Mouse (Mus musculus) telencephalon, adult 2 months (tissue): Measurements from ENCODE around the gene Thsd7a.
A peak's percentile ranks its signal among the peaks of the same experiment; 100 is the strongest.

Source experiments
- DNase-seq: peaks from one replicate; pipeline ENCODE4 v3.0.0-alpha.2; 2011; ENCODE audit warnings: low read depth, low spot score

Gene Thsd7a

DNA sequence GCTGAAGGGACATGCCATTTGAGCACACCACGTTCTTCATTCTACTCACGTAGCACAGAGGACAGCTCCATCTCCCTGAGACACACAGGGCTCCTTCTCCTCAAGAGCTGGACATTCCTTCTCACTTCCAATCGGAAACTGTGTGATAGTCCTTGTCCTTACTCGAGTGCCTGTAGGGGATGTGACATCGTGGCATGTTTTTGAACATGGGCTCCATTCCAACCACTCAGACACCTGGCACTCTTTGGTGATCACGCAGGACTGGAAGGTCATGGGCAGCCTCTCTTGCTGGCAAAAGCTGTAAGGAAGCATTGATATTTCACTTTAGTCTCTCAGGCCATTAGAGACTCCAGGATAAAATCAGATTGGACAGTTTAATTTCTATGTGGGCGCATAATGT, 245.3 kb downstream of the Thsd7a start:
- DNase-seq: no peak

DNA sequence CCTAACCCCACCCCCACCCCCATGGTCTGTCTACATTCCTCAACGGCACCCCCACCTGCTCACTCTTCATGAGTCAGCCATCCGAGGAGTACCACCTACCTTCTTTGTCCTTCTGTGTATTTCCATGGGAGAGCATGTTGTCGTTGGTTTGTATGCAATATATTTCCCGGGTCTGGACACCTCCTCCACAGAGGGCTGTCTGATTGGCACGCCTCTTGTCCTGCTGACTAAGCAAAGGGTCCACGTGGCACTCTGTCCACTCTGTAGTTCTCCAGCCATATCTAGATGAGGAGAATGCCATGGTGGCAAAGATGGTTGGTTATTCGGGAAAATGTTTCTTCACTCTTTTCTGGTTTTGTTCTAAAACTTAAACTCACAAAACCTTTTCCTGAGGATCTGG, 248.3 kb downstream of the Thsd7a start:
- DNase-seq: no peak

DNA sequence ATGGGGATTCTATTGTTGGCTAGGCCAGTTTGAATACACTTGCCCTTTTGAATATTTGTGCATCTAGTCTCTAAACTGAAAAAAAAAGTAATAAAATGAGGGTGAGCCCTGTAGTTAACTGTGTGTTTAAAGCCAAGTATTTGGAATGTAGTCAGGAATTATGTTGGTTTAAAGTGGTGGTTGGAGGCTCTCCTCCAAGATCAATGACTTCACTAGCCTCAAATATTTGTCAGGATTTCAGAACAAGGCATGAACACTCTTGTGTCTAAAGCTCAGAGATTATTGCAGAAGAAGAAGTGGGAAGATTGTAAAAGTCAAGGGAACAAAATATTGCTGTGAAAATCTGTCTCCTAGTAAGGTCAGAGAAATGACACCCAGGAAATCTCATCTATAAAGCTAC, 249.3 kb downstream of the Thsd7a start:
- no peak for DNase-seq

DNA sequence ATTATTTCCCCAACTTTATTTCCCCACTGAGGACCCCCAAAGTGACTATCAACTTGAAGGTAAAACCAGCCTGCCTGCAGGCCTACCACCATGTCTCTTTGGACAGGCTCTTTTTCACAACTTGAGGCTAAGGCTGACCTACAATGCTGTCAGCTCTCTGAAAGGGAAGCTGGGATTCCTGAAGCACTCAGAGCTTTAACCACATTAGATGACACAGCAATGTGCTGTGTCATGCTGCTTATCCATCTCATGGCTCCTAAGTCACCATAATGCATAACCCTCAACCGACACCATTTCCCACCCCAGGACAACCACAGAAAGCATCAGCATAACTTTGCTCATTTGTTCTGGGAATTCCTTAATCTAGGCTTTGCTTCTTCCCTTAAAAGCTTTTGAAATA, 255.6 kb downstream of the Thsd7a start:
- no peak for DNase-seq

DNA sequence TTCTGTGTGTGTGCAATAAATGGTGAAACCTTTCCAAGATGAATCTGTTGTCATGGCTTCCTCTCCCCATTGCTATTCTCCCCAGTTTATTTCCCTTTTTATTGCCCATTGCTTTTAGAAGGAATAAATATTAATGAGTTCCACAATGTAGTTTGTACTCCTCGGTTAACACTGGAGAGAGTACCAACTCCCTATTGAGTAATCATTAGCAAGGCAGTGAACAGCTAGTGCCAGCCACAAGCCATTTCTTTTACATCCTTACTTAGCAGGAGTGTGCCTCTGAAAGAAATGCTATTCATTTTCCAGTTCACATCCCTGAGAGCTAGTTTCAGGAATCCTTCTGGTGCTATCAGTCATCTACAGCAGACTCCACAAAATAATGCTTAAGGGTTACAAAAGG, 260.3 kb downstream of the Thsd7a start:
- no peak for DNase-seq

DNA sequence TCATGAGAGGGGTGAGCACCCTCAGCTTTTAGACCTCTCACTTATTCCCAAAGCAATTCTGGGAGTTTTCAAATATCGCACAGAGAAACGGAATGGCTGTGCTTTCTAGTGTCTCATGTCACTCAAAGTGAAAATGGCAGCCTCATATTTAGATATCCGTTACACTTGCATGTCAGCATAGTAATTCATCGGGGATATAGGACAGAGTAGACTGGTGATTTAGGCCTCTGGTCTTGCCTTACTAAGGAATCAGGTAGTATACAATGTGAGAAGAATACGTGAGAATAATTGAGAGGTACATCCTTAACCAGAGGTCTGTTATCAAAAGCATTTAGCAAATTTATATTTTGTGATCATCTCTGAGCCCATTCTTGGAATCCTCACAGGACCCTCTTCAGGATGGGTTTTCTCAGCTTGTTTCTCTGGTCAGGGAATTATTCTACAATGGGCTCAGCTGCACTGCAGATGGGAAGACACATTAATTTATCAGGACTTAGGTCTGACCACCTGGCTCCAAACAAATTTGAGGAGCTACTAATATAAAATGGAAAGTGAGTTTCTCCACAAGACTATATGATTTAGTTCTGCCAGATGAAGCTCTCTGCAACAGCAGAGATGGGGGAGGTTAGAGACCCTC, 267.6 kb downstream of the Thsd7a start:
- DNase-seq: no peak

DNA sequence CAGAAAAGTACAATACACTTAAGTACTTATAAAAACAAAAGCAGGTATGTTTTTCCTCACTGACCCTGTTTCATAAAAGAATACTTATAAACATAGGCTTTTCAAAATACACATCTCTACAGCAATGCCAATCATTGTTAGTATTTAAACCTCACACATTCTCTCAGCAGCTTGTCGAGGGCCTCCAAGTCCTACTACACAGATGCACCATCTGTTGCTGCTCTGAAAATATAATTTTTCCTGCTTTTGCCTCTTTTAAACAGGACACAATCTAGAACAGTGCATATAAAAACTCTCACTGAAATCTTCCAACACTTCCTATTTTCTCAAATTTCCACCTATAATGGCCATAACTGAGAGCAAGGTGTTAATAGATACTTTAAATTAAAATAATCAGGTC, 270.9 kb downstream of the Thsd7a start:
- DNase-seq: peak; percentile 67

DNA sequence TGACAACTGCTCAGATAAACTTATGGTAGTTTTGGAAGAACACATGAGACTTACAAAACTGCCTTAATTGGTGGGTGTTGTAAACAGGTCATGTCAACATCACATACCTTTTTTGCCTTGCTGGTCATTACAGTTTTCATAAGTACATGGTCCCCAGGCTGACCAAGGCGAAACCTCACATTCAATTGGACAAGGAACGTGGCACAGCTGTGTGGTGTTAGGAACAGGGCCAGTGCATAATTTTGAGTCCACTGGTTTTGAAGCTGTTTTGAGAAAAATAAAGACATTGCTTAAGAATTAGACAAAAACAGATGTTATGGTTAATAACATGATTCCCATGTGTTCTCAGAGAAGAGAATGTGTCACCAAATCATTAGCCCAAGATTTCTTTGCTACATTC, 278.3 kb downstream of the Thsd7a start:
- no peak for DNase-seq

DNA sequence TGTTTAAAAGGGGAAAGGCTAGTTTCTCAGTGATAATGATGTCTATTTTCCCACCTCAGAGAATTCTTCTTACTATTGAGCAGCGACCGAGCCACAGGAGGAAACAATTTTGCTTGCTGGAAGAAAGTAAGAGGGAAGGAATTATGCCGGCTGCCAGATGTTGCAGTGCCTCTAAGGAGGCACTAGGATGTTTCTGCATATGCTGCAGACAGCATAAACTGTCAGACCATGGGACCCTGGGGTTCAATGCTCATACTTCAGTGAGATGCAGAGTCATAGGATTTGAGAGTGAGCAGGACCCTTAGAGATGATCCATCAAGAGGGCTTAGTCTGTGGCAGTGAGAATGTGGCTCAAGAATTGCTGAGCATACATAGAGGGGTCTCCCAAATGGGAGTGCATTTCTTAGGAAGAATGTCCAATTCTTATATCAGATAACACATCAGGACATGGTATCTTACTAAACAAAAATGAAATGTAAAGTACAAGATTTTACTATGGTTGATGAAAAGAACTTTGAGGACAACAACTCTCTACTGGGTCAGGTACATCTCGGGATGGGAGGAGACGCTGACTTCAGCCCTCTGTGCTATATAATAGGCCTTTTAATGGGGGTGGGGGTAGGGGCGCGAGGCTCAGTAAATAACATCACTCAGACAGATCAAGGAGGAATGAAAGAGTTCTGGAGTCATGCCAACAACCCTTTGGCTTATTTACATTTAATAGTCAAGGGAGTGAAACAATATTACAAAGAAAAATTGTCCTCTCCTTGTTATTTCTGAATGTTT, 281.7 kb downstream of the Thsd7a start:
- DNase-seq: no peak

DNA sequence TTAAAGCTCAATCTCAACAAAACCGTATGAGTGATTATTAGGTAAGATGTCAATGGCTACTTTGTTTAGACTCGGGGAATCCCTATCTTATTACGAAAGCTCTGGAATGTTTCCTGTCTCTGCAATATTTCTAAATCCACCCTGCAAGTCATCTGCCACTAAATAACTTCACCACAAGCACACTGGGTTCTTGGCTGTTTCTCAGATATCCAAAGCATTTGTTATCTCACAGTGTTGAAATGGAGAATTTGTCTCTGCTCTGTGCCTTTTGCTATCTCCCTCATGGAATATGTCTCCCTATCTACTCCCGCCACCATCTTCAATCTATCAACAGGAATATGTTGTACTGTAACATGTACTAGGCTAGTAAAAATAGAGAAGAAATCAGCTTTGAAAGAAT, 290.4 kb downstream of the Thsd7a start:
- DNase-seq: no peak

DNA sequence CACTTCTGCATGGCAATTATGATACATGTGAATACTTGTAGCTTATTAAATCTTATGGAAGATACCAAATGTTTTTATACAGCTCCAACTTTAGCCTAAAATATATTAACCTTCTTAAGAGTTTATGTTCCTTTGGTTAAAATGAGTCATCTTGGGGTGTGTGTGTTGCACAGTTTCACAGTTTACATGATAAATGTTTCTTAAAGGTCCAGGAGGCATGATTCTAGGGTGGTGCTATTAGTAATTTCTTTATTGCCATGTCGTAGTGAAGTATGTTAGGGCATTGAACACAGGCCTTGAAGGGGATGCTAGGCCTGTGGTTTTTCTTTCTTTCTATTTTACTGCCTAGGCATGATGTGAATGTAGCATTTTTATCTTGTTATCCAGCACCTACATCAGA, 291.8 kb downstream of the Thsd7a start:
- DNase-seq: no peak

DNA sequence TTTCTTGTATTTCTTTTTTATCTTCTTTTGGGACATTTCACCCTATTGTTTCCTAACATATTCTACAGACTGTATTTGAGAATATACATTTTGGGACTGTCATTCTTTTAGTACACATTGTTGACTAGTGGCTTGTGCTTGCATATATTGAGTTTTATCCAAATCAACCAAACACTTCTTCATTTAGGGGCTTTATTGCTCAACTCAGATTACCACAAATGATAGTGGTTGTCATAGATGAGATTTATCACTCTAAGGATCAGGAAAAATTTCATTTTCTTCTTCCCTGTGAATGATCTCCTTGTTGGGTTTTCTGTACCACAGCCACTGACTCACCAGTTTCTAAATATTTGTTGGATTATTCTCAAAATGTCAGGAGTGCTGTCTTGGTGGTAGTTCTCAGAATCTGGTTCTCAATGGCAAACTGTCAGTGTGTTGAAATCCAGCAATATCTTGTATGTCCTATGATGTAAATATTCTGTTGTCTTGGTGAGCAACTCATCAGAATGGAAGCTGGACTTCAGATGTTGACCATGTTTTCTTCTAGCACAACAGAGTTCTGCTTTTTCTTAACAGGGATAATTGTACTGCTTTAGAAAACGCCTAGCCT, 294.2 kb downstream of the Thsd7a start:
- no peak for DNase-seq

DNA sequence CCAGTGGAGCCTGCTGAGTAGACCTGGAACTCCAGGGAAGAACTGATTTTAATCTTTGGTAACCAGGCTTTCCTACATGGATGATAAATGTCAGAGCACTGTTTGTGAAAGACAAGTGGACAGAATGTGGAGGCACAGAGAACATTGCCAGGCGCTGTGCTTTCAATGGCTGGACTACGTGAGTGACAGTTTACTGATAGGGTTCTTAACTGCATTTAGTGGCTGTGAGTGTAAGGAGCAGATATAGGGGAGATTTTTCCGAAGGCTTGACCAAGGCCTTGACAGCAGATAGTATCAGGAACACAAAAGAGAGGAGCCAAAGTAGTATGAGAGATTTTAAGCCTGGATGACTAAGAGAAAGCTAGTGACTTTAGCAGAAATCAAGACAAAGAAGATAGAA, 295.1 kb downstream of the Thsd7a start:
- DNase-seq: no peak

DNA sequence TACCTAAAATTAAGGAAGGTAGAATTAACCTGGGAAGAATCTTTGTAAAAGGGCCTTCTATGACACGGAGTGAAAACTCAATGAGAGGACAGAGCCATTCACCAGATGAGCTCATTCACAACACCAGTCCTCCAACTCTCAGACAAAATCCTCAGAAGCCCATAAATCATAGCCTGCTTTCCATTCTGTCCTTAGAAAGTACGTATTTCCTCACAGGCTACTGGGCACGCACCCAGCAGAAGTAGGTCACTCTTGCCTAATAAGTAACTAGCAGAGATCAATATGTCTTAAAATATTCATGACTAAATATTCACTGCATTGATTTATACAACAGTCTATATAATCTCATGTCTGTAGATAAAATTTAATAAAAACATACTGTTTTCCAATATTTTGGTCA, 300.4 kb downstream of the Thsd7a start:
- no peak for DNase-seq

DNA sequence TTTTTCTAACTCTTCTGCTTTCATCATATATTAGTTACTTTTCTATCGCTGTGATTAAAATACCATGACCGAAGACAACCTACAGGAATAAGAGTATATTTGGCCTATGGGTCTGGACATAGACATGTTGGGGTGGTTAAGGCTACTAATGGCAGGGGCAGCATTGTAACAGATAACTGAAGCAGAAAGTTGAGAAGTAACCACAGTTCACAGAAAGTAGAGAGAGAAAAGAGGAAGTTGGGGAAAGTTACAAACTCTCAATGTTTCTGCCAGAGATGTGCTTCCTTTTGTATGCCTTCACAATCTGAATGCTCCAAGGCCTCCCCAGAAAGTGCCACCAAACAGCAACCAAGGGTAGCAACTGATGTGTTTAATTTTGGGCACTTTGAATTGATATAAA, 303.7 kb downstream of the Thsd7a start:
- DNase-seq: no peak

DNA sequence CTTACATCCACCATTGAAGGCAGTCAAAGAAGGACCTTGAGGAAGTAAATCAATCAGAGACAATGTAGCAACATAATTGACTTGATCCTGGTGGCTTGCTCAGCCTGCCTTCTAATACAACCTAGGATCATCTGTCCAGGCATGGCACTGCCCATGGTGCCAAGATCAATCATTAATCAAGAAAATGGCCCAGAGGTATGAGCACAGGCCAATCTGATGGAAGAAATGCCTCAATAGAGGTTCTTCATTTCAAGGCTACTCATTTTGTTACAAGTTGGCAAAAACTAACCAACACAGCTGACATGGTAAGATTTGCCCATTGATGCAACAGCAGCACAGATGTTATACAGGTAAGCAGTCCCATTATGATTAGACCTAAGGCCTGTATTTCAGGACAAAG, 309.6 kb downstream of the Thsd7a start:
- no peak for DNase-seq

DNA sequence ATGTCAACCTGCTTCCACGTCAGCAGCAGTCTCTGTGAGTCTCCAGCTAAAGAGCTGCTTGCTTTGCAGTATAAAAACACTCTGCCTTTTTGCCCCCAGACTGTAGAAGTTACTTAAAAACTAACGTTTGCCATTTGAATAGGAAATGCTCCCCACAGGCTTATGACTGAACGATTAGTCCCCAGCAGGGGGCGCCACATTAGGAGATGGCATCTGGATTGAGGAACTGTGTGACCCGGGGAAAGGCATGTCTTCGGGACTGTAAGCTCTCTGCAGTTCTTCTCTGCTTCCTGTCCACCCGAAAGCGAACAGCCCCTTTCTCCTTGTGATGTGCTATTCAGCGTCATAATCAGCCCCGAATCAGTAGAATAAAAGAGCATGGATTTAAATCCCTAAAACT, 330.1 kb downstream of the Thsd7a start:
- DNase-seq: no peak

DNA sequence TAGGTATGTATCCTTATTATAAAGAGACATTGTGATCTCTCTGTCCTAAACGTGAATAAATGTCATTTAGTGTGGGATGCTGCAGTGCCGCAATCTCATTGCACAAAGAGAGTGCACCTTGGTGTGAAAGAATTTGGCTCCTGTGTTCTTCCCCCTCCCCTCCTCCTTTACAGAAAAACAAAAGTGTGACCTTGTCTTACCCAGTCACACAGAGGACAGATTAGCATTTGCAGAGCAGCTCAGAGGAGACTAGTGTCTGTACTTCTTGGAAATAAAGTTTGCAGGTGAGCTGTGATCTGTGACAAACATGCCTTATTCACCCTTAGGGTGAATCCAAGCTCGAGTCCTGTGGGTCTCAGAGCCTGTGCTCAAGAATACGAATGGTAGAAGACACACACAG, 332.2 kb downstream of the Thsd7a start:
- no peak for DNase-seq

DNA sequence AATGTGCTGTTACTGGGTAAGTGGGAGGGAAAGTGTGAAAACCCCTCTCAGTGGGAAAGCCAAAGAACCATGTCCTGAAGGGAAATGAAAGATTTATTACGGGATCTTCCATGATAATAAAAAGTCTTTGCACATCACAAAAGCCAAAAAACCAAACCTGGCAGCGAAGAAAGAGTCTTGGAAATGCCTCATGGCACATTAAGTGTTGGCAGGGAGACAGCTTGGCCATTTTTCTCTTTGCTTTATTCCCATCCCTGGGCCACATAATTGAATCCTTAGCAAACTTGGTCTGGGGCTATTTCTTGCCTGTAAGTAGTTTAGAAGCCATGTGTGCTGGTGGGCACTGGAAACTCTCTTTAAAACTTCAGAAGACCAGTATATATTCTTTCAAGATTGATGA, 344.8 kb downstream of the Thsd7a start:
- no peak for DNase-seq

DNA sequence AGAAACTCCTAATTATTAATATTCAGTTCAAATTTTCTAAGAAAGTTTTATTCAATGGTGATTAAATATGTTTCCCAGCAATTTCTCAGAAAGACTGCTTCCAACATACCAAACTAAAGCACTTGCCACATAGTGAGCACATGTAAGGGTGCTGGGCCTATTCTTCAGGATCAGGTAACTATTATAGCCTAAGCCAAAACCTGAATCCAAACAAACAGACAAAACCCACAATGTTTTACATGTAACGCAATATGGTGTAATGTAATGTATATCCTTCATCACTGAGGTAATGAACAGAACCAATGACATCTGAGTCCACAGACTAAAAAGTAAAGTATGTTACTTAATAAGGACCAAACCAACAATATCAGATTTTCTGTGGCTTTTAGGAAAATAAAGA, 346.2 kb downstream of the Thsd7a start:
- no peak for DNase-seq

DNA sequence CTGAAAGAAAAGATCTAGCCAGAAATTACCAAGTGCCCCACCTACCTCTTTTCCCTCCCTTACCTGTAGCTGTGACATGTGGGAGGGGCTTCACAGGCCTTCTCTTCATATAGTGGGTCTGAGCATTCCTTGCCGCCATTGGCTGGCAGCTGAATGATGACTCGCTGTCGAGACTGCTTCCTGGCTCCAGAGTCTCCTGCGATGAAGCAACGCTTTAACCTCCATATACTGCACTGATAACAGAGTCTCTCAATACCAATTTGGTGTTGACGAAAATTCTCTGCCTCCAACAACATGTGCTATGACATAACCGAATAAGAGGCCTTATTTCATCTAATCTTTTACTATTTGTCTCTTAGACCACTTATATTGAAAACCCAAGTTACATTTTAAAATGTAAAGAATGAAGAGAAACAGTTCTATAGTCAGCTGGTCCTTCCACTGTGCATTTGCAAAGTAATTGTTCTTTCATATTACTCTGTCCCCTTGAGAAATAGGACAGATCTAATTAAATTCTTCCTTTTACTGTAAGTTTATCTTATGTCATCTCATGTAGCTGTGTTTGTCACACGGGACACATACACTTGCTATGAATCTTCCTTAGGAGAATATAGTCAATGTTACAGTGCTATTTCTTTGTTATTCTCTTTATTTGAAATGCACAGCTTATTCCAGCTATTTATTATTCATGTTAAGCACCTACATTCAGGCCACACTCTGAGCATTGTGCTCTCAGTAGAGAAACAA, 351.3 kb downstream of the Thsd7a start:
- no peak for DNase-seq

DNA sequence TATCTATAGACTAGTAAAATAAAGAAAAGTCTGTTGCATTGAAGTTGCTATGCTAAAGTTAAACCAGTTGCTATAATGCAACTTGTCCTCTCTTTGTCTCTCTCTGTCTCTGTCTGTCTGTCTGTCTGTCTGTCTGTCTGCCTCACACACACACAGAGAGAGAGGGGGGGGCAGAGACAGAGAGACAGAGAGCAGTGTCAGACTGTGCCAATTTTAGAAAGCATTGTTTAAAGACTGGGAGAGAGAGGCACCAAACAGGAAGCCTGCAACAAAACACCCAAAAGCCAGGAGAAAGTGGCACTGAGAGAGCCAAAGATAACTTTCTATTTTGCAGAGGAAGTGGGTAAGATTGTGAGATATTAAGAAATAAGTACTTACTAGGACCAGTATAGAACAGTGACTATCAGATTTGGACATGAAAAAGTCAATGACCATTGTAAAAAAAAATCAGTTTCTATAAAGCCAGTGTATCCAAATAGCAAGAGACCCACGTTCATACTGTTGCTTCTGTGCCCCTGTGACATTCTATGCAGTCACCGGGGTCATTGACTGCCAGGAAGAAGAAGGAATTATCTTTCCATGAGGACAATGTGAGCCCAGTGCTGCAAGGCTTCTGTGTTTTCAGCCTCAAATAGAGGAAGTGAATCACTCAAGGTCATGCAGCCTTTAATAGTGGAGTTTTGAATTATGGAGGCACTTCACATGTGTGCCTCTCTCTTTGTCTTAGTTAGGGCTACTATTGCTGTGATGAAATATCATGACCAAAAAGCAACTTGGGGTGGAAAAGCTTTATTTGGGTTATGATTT, 355.4 kb downstream of the Thsd7a start:
- no peak for DNase-seq
